Mouse (Mus musculus): ENCODE measurements around the gene Syt2. TPM values are rescaled to one million over a fixed set of nuclear protein-coding genes. Genes with fewer than 3 reads are reported as not detected.

The Syt2 gene
- 0.18 TPM for polyA plus RNA-seq (2015; fragmentation: Illumina TruSeq; extraction: RNeasy Lipid Tissue Mini Kit (QIAGEN cat#74804); ENCODE audit: insufficient read depth, low read depth, low replicate concordance)

GRCm38 (mm10) chr1:134646261-134646962 is at the start of gene Syt2:
Gene Syt2 (plus strand): TSS chr1:134646677.

Other genes starting within 250 kb of the Syt2 start
- 17.1 TPM for gene Cyb5r1, start 241.1 kb upstream of the Syt2 start, polyA plus RNA-seq (2015; fragmentation: Illumina TruSeq; extraction: RNeasy Lipid Tissue Mini Kit (QIAGEN cat#74804); ENCODE audit: insufficient read depth, low read depth, low replicate concordance)
- gene Adipor1, start 231.3 kb upstream of the Syt2 start, polyA plus RNA-seq (2015; fragmentation: Illumina TruSeq; extraction: RNeasy Lipid Tissue Mini Kit (QIAGEN cat#74804); ENCODE audit: insufficient read depth, low read depth, low replicate concordance): 20.4 TPM
- 4.6 TPM for gene Klhl12, start 191.1 kb upstream of the Syt2 start, polyA plus RNA-seq (2015; fragmentation: Illumina TruSeq; extraction: RNeasy Lipid Tissue Mini Kit (QIAGEN cat#74804); ENCODE audit: insufficient read depth, low read depth, low replicate concordance)
- 4.9 TPM for gene Rabif, start 152.0 kb upstream of the Syt2 start, polyA plus RNA-seq (2015; fragmentation: Illumina TruSeq; extraction: RNeasy Lipid Tissue Mini Kit (QIAGEN cat#74804); ENCODE audit: insufficient read depth, low read depth, low replicate concordance)
- not detected for gene Mgat4e, start 97.0 kb upstream of the Syt2 start, polyA plus RNA-seq (2015; fragmentation: Illumina TruSeq; extraction: RNeasy Lipid Tissue Mini Kit (QIAGEN cat#74804); ENCODE audit: insufficient read depth, low read depth, low replicate concordance)
- gene Kdm5b, start 86.5 kb upstream of the Syt2 start, polyA plus RNA-seq (2015; fragmentation: Illumina TruSeq; extraction: RNeasy Lipid Tissue Mini Kit (QIAGEN cat#74804); ENCODE audit: insufficient read depth, low read depth, low replicate concordance): 2.8 TPM

All from pancreas, adult 10 weeks (tissue).